11 mouse cellular contexts compared by ENCODE assay signal in genomic region chr9:35372324-35373101, GRCm38 (mm10). TPM values are rescaled to one million over a fixed set of nuclear protein-coding genes. Genes with fewer than 3 reads are reported as not detected.
A peak's percentile ranks its signal among the peaks of the same experiment; 100 is the strongest.
DNase-seq lines count a peak whose midpoint lies in the region; ATAC-seq and TF ChIP-seq lines count a peak whose summit lies in the region.
"Had no signal": no experiment of that assay in that cellular context is flagged by ENCODE, and none has a peak within 500 bp of the region (broad histone marks: within the 10 kb centered on the region; RNA-seq: fewer than 3 reads in every experiment).

No protein-coding gene starts in this region.

- H3K36me3 ChIP-seq in kidney, postnatal 0 days (ENCODE audit: insufficient read depth, low read length): no peaks in the 10 kb centered on the region
- H3K36me3 ChIP-seq in embryonic facial prominence, embryonic 10.5 days (replicated peaks): no peaks in the 10 kb centered on the region
- H3K36me3 ChIP-seq in limb, embryonic 10.5 days: no peaks in the 10 kb centered on the region
- no peaks in the 10 kb centered on the region for H3K36me3 ChIP-seq in neural tube, embryonic 12.5 days
- H3K36me3 ChIP-seq in liver, postnatal 0 days (replicated peaks; ENCODE audit: insufficient read depth, low read length): no peaks in the 10 kb centered on the region

- H3K4me2 ChIP-seq in kidney, postnatal 0 days (ENCODE audit: low read length): no peak overlapping the region
- H3K4me2 ChIP-seq in neural tube, embryonic 12.5 days (replicated peaks): 0 out of 2 replicates have a peak overlapping the region, but pooled peaks have one; percentile 3
- H3K4me2 ChIP-seq in liver, postnatal 0 days (ENCODE audit: low read depth, low read length): no peak overlapping the region

- peak; percentile 64; the same call in 1 of the 2 replicates for ATAC-seq in kidney, postnatal 0 days (replicated peaks; ENCODE audit: low FRiP score, low read depth)
- peak; percentile 77 for ATAC-seq in neural tube, embryonic 12.5 days (ENCODE audit: low FRiP score, low read depth)
- no peak for ATAC-seq in liver, postnatal 0 days

- H3K27me3 ChIP-seq in kidney, postnatal 0 days (ENCODE audit: insufficient read depth, low read length): no peaks in the 10 kb centered on the region
- H3K27me3 ChIP-seq in embryonic facial prominence, embryonic 10.5 days (replicated peaks; ENCODE audit: low read depth, poor library complexity, severe bottlenecking): no peaks in the 10 kb centered on the region
- H3K27me3 ChIP-seq in limb, embryonic 10.5 days (ENCODE audit: low read depth, poor library complexity, severe bottlenecking): peaks cover 5% of the 10 kb centered on the region; the same call in 1 of the 2 replicates
- H3K27me3 ChIP-seq in neural tube, embryonic 12.5 days (replicated peaks): no peaks in the 10 kb centered on the region
- H3K27me3 ChIP-seq in liver, postnatal 0 days (ENCODE audit: insufficient read depth, low read length): no peaks in the 10 kb centered on the region

- H3K9me3 ChIP-seq in kidney, postnatal 0 days (replicated peaks; ENCODE audit: low read length): no peaks in the 10 kb centered on the region
- H3K9me3 ChIP-seq in embryonic facial prominence, embryonic 10.5 days: no peaks in the 10 kb centered on the region
- no peaks in the 10 kb centered on the region for H3K9me3 ChIP-seq in limb, embryonic 10.5 days (replicated peaks)
- no peaks in the 10 kb centered on the region for H3K9me3 ChIP-seq in neural tube, embryonic 12.5 days
- H3K9me3 ChIP-seq in liver, postnatal 0 days (ENCODE audit: low read length): no peaks in the 10 kb centered on the region

- H3K9ac ChIP-seq in kidney, postnatal 0 days (ENCODE audit: low read depth, low read length): no peak overlapping the region
- H3K9ac ChIP-seq in neural tube, embryonic 12.5 days: no peak overlapping the region
- H3K9ac ChIP-seq in liver, postnatal 0 days (replicated peaks): no peak overlapping the region

- TF ChIP-seq CTCF in kidney, postnatal 0 days (IDR thresholded peaks at IDR 0.05; ENCODE audit: low read depth): no peak
- TF ChIP-seq CTCF in liver, postnatal 0 days (IDR thresholded peaks at IDR 0.05; ENCODE audit: low read depth): no peak

- no peaks in the 10 kb centered on the region for H3K4me1 ChIP-seq in kidney, postnatal 0 days (replicated peaks; ENCODE audit: insufficient read depth, low read length)
- peaks cover 57% of the 10 kb centered on the region for H3K4me1 ChIP-seq in embryonic facial prominence, embryonic 10.5 days
- peaks cover 28% of the 10 kb centered on the region for H3K4me1 ChIP-seq in limb, embryonic 10.5 days
- H3K4me1 ChIP-seq in neural tube, embryonic 12.5 days: peaks cover 13% of the 10 kb centered on the region
- no peaks in the 10 kb centered on the region for H3K4me1 ChIP-seq in liver, postnatal 0 days (ENCODE audit: insufficient read depth)

- peak; percentile 41 for DNase-seq in kidney, postnatal 0 days (ENCODE audit: low spot score)
- DNase-seq in kidney, adult 18-20 months: no peak
- DNase-seq in embryonic facial prominence, embryonic 10.5 days (ENCODE audit: low spot score): peak; percentile 87
- peak; percentile 45 for DNase-seq in limb, embryonic 10.5 days (ENCODE audit: low spot score)
- DNase-seq in thymus, postnatal 10 days (ENCODE audit: low spot score in 2 of 2): no peak
- no peak for DNase-seq in liver, postnatal 0 days
- DNase-seq in lung, postnatal 10 days: no peak
- DNase-seq: heart, postnatal 10 days; lung, postnatal 14 days; thymus, postnatal 25 days had no signal

- 34% methylated on average over 9 of the region's 9 CpGs for WGBS in kidney, postnatal 0 days
- WGBS in embryonic facial prominence, embryonic 10.5 days: 11% methylated on average over 9 of the region's 9 CpGs
- 39% methylated on average over 9 of the region's 9 CpGs for WGBS in limb, embryonic 10.5 days
- 9% methylated on average over 9 of the region's 9 CpGs for WGBS in neural tube, embryonic 12.5 days
- 53% methylated on average over 9 of the region's 9 CpGs for WGBS in liver, postnatal 0 days (ENCODE audit: insufficient replicate concordance)

- no peak for TF ChIP-seq EP300 in liver, postnatal 0 days (IDR thresholded peaks at IDR 0.05; ENCODE audit: low read depth)

- no peak overlapping the region for H3K27ac ChIP-seq in kidney, postnatal 0 days
- H3K27ac ChIP-seq in embryonic facial prominence, embryonic 10.5 days (replicated peaks): peak overlapping the region; percentile 84
- H3K27ac ChIP-seq in limb, embryonic 10.5 days: peak overlapping the region; percentile 68
- H3K27ac ChIP-seq in neural tube, embryonic 12.5 days: no peak overlapping the region
- H3K27ac ChIP-seq in liver, postnatal 0 days (ENCODE audit: low read depth): no peak overlapping the region

- no peak overlapping the region for H3K4me3 ChIP-seq in kidney, postnatal 0 days (replicated peaks; ENCODE audit: low read depth, low read length)
- 0 out of 2 replicates have a peak overlapping the region, but pooled peaks have one; percentile 1 for H3K4me3 ChIP-seq in embryonic facial prominence, embryonic 10.5 days
- H3K4me3 ChIP-seq in limb, embryonic 10.5 days: no peak overlapping the region
- no peak overlapping the region for H3K4me3 ChIP-seq in neural tube, embryonic 12.5 days
- no peak overlapping the region for H3K4me3 ChIP-seq in liver, postnatal 0 days (ENCODE audit: low read depth, low read length)

RNA-seq across cellular contexts. Expression of gene Cdon, which starts 48.4 kb away (rescaled TPM):
- polyA plus RNA-seq in kidney, postnatal 0 days (2015; fragmentation: Nextera tagmentation; extraction: Ambion mirVana): 1.9 and 2.2 TPM in 2 replicates
- 9.1 and 9.9 TPM in 2 replicates for polyA plus RNA-seq in embryonic facial prominence, embryonic 10.5 days (2016; fragmentation: Nextera tagmentation; extraction: Ambion mirVana)
- 10.5 and 16.1 TPM in 2 replicates for polyA plus RNA-seq in limb, embryonic 10.5 days (2016; fragmentation: Nextera tagmentation; extraction: Ambion mirVana)
- polyA plus RNA-seq in neural tube, embryonic 12.5 days (2016; fragmentation: Nextera tagmentation; extraction: Ambion mirVana): 8.5 and 9.5 TPM in 2 replicates
- polyA plus RNA-seq in liver, postnatal 0 days (2015; fragmentation: Nextera tagmentation; extraction: Ambion mirVana): 0.18 and 0.38 TPM in 2 replicates

Comparison
In these comparisons a context has a peak if more than half of its experiments do, and no peak if none do; other contexts are left out.
1. DNase-seq: peak in kidney, postnatal 0 days (single experiment), embryonic facial prominence, embryonic 10.5 days (single experiment) and limb, embryonic 10.5 days (single experiment); none in kidney, adult 18-20 months (single experiment), thymus, postnatal 10 days (0 of 2), liver, postnatal 0 days (single experiment) and lung, postnatal 10 days (single experiment).
2. H3K27ac ChIP-seq: peak in embryonic facial prominence, embryonic 10.5 days (single experiment) and limb, embryonic 10.5 days (single experiment); none in kidney, postnatal 0 days (single experiment), neural tube, embryonic 12.5 days (single experiment) and liver, postnatal 0 days (single experiment).